Mouse (Mus musculus): ENCODE measurements at regions not wholly inside any gene's neighbourhood (a gene's known extent, or its start where the extent isn't known, plus 50 kb on each side); places are given as distances from the start of the nearest gene placed in this dataset.

DNA sequence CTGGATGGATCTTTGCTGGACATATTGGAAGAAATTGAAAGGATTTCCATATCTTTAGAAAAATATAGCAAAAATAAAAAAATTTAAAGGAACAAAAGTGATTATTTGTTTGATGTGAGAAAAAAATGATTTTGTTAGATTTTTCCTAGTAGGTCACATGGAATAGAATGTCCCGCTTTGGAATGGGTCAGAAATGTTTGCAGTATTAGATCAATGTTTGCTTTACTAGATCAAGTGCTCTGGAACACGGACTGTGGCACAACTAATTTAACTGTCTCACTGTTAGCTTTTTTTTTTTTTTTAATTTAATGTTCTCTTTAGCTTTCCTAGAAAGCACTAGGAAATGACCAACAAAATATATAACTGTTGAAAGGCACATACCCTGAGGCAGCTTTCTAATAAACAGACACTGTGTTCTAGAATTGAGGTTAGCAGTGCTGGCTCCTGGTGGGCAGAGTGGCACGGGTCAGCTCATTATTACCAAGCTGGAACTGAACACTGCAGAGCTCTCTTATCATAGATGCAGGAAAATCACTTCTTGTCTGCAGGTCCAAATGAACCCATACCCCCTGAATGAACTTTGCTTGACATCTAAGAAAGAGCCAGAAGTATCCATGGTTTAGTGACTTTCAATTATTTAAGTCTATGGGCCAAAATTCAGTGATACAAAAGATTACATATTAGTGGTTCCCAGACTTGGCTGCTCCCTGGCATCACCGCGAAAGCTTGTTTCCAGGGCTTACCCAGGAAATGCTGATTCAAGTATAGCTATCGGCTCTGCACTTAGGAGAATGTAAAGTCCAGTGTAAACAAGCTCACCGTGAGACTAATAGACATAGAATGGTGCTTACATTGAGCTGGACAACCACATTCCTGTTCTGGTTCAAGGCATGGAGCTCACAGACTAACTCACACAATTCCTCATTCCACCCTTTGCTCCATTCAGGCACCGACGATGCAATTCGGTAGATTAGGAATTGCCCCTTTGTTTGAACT lies 320.4 kb upstream of the Nr5a2 start:
- Histone ChIP-seq H3K4me1 (ENCODE audit: control insufficient read depth, insufficient read depth, low read length) (peaks cover 4% of the 10 kb centered on the region; the same call in 1 of the 2 replicates), H3K4me3 (replicated peaks; ENCODE audit: extremely low read depth, low read depth, low read length) (no peak overlapping the region)
- WGBS, result 55% methylated on average over 10 of the region's 10 CpGs
- TF ChIP-seq CTCF (IDR thresholded peaks at IDR 0.05; ENCODE audit: insufficient read depth, low read length), result no peak
- no peak for TF ChIP-seq POLR2A (IDR thresholded peaks at IDR 0.05; ENCODE audit: borderline replicate concordance, extremely low read depth, low read depth, low read length)
- no peak for DNase-seq

DNA sequence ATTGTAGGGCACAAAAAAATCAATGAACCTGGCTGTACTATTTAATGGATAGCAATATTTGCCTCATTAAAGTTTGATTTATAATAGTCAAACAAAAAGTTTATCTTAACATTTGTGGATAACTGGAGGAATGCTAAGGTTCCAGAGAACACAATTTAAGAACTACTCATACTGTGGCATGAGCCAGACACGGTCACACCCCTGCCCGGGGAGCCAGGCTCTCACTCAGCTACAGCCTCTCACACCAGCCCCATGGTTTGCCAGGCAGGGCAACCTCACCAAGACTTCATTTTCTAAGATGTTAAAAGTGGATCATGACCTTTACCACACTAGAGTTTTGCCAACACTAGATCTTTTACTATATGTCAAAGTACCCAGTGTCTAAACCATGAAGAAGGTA lies 319.7 kb upstream of the Nr5a2 start:
- no peak for DNase-seq
- TF ChIP-seq CTCF (IDR thresholded peaks at IDR 0.05; ENCODE audit: insufficient read depth, low read length), result no peak
- TF ChIP-seq POLR2A (IDR thresholded peaks at IDR 0.05; ENCODE audit: borderline replicate concordance, extremely low read depth, low read depth, low read length), result no peak
- Histone ChIP-seq H3K4me1 (ENCODE audit: control insufficient read depth, insufficient read depth, low read length) (peaks cover 4% of the 10 kb centered on the region; the same call in 1 of the 2 replicates), H3K4me3 (replicated peaks; ENCODE audit: extremely low read depth, low read depth, low read length) (no peak overlapping the region)
- 75% methylated on average over 2 of the region's 2 CpGs for WGBS

DNA sequence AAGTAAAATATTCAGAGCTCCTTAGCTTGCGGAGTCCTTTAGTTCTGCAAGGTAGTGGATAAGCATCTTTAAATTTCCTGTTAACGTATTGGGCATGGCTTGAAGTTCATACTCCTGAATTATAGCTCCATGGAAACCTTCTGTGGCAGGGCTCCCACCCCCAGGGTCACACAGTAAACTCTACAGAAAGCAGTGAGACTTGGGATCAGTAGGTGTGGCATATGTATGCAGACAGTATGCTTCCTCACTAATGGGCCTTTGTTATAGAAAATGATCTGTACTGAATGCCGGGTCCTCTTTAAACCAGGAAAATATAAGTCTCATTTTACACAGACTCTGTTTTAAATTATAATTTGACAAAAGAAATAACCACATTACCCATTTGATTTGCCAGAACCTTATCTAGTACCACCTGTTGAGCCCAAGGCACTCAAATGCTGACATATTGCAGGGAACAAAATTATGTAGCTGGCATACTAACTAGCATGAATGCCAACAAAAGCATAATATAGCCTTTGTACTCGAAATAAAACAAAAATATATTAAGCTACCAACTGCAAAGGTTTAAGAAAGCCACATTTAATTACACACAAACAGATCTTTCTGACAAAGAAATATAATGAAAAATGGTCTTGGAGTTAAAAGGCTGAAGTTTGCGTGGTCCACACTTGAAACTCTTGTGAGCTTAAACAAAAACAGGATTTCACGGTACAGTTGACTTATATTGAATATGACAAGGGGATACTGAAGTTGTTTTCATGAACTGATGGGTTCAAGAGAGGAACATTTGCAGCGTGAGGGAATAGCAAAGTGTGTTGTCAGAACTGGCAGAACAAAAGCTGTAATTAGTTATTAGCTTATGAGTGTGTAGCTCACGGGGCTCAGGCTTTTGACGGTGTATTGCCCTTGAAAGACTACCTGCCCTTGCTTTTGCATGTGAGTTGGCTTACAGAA lies 310.7 kb upstream of the Nr5a2 start:
- TF ChIP-seq POLR2A (IDR thresholded peaks at IDR 0.05; ENCODE audit: borderline replicate concordance, extremely low read depth, low read depth, low read length) (no peak), CTCF (IDR thresholded peaks at IDR 0.05; ENCODE audit: insufficient read depth, low read length) (no peak)
- WGBS, result 74% methylated on average over 9 of the region's 9 CpGs
- DNase-seq, result no peak
- Histone ChIP-seq H3K4me3 (replicated peaks; ENCODE audit: extremely low read depth, low read depth, low read length) (no peak overlapping the region), H3K4me1 (ENCODE audit: control insufficient read depth, insufficient read depth, low read length) (no peaks in the 10 kb centered on the region)

DNA sequence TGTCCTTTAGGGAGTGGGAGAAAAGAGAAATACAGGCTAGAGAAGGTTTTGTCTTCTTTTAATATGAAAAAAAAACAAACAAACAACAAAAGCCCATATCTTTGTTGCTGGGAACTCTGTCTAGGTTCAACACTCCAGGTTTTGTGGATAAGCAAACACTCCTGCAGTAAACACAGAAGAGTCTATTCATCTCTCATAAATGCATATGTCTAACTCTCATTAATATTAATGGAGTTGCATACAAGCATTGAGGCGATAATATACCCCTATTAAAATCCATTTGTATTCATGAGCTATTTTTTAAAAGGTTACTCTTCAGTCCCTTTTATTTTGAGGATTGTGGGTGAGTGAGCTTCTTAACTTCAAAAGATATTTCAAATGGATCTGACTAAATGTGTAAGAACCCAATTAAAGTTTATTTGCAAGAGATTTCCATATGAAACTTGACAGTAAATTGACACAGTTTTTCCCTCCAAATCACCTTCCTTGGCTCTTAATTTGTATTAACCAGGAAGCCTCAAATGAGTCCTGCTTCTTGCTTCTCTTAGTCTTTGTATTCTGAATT lies 302.6 kb upstream of the Nr5a2 start:
- DNase-seq, result no peak
- WGBS, result 81% methylated on average over 1 of the region's 1 CpGs
- Histone ChIP-seq H3K4me1 (ENCODE audit: control insufficient read depth, insufficient read depth, low read length) (no peaks in the 10 kb centered on the region), H3K4me3 (replicated peaks; ENCODE audit: extremely low read depth, low read depth, low read length) (no peak overlapping the region)
- no peak for TF ChIP-seq CTCF (IDR thresholded peaks at IDR 0.05; ENCODE audit: insufficient read depth, low read length)
- no peak for TF ChIP-seq POLR2A (IDR thresholded peaks at IDR 0.05; ENCODE audit: borderline replicate concordance, extremely low read depth, low read depth, low read length)

DNA sequence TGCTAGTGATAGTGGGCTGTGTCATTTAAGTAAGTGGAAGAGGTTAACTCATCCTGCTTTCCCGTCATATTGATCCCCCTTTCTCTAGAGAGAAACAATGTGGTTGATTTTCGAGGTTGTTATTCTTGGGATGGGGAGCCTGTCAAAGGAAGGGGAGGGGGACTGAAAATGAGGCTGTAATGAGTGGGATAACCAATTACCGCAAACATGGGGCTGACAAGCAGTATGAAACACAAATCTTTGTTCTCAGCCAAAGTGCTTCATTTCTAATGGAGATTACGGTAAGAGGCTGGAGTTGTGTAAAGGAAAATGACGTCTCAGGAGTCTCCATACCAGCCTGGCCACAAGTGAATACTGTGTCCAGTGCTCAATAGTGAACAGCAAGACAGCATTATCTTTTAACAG lies 301.9 kb upstream of the Nr5a2 start:
- no peak overlapping the region for H3K4me3 ChIP-seq (replicated peaks; ENCODE audit: extremely low read depth, low read depth, low read length)
- no peak for DNase-seq
- no peaks in the 10 kb centered on the region for H3K4me1 ChIP-seq (ENCODE audit: control insufficient read depth, insufficient read depth, low read length)
- WGBS, result 59% methylated on average over 5 of the region's 5 CpGs
- TF ChIP-seq CTCF (IDR thresholded peaks at IDR 0.05; ENCODE audit: insufficient read depth, low read length) (no peak), POLR2A (IDR thresholded peaks at IDR 0.05; ENCODE audit: borderline replicate concordance, extremely low read depth, low read depth, low read length) (no peak)

- Histone ChIP-seq H3K4me1 (ENCODE audit: control insufficient read depth, insufficient read depth, low read length) (no peaks in the 10 kb centered on the region), H3K4me3 (replicated peaks; ENCODE audit: extremely low read depth, low read depth, low read length) (no peak overlapping the region)
- TF ChIP-seq POLR2A (IDR thresholded peaks at IDR 0.05; ENCODE audit: borderline replicate concordance, extremely low read depth, low read depth, low read length), result no peak
- TF ChIP-seq CTCF (IDR thresholded peaks at IDR 0.05; ENCODE audit: insufficient read depth, low read length), result no peak
- 88% methylated on average over 3 of the region's 3 CpGs for WGBS
- no peak for DNase-seq
Observed at GRCm38 (mm10) chr1:137256294-137256693, 296.0 kb upstream of the Nr5a2 start.

- no peak for TF ChIP-seq POLR2A (IDR thresholded peaks at IDR 0.05; ENCODE audit: borderline replicate concordance, extremely low read depth, low read depth, low read length)
- no peak for TF ChIP-seq CTCF (IDR thresholded peaks at IDR 0.05; ENCODE audit: insufficient read depth, low read length)
- Histone ChIP-seq H3K4me3 (replicated peaks; ENCODE audit: extremely low read depth, low read depth, low read length) (no peak overlapping the region), H3K4me1 (ENCODE audit: control insufficient read depth, insufficient read depth, low read length) (no peaks in the 10 kb centered on the region)
- DNase-seq, result no peak
Observed at GRCm38 (mm10) chr1:137255041-137255440, 294.8 kb upstream of the Nr5a2 start.

GRCm38 (mm10) chr1:137254634-137255033 lies 294.4 kb upstream of the Nr5a2 start:
- Histone ChIP-seq H3K4me1 (ENCODE audit: control insufficient read depth, insufficient read depth, low read length) (no peaks in the 10 kb centered on the region), H3K4me3 (replicated peaks; ENCODE audit: extremely low read depth, low read depth, low read length) (no peak overlapping the region)
- DNase-seq, result no peak
- no peak for TF ChIP-seq POLR2A (IDR thresholded peaks at IDR 0.05; ENCODE audit: borderline replicate concordance, extremely low read depth, low read depth, low read length)
- no peak for TF ChIP-seq CTCF (IDR thresholded peaks at IDR 0.05; ENCODE audit: insufficient read depth, low read length)
- WGBS, result 94% methylated on average over 1 of the region's 1 CpGs

GRCm38 (mm10) chr1:137227098-137227485 lies 266.8 kb upstream of the Nr5a2 start:
- no peak overlapping the region for H3K4me3 ChIP-seq (replicated peaks; ENCODE audit: extremely low read depth, low read depth, low read length)
- no peaks in the 10 kb centered on the region for H3K4me1 ChIP-seq (ENCODE audit: control insufficient read depth, insufficient read depth, low read length)
- no peak for TF ChIP-seq POLR2A (IDR thresholded peaks at IDR 0.05; ENCODE audit: borderline replicate concordance, extremely low read depth, low read depth, low read length)
- no peak for TF ChIP-seq CTCF (IDR thresholded peaks at IDR 0.05; ENCODE audit: insufficient read depth, low read length)
- DNase-seq, result no peak
- 70% methylated on average over 4 of the region's 4 CpGs for WGBS

Data from lung, adult 2 months (tissue).